Mouse (Mus musculus) heart, postnatal 0 days (tissue): ENCODE measurements around the gene Fcgr2b.

Experiments
- CTCF ChIP-seq: IDR thresholded peaks from 2 replicates; pipeline ENCODE4 v1.5.1; 2016; ENCODE audit warnings: antibody characterized with exemption, control low read depth, low read depth
- EP300 ChIP-seq: IDR thresholded peaks from 2 replicates; pipeline ENCODE4 v1.6.1; 2016; ENCODE audit warnings: antibody characterized with exemption, low read depth

DNA sequence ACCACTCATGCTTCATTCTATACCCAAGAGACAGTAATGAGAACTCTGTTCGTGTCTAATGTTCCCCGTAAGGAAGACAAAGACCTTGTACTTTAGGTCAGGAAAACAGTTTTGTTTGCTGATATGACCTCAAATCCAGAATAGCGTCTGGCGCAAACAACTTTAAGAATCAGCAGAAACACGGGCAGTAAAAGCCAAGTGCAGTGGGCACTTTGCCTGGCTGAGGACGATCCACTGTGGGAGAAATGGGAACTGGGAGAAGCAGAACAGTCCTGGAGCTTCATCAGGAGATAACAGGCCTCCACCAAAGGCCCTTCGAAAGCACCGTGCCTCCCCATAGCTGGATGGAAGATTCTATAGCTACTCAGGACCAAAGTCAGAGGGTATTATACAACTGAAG is 2.2 kb downstream of the Fcgr2b start:
- no peak for TF ChIP-seq CTCF
- TF ChIP-seq EP300 = no peak
